Mouse (Mus musculus): ENCODE measurements around the gene Whrn.

The Whrn gene

GRCm38 (mm10) chr4:63495915-63496278 lies at the start of gene Whrn:
Gene Whrn (minus strand): TSS chr4:63495991.
- ATAC-seq (ENCODE audit: insufficient number of reproducible peaks, low FRiP score, low TSS enrichment), result no peak; the same call in 1 of the 2 replicates

DNA sequence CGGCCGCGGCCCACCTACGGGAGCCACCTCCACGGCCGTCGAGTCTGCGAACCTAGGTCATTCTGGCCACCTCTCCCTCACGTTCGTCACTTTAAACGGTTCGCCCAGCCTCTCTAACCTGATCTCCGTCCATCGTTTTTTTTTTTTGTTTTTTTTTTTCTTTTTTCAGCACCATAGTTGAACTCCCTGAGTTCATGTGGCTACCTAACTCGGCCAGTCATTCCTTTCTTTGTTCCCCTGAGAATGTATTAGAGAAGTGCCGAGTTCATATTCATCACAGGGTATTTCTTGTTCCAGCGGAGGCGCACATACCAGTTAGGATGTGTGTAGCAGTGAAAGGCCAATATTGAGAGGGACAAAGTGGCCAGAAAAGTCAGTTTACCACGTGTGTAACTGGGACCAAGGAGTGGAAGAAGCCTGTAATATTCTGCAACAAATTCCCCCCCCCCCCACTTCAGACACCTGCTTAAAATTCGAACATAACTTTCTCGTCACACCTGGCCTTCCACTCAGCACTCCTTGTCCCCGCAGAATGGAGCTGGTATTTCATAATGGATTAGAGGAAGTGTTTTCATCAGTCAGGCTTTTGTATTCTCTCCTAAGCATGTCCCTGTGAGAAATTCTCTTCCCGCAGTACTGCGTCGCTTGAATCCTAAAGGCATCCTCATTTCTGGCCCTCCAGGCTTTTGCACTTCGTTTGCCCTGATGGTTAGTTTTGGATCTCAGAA lies 49.6 kb upstream of the Whrn start:
- no peak for ATAC-seq (ENCODE audit: insufficient number of reproducible peaks, low FRiP score, low TSS enrichment)

- ATAC-seq (ENCODE audit: insufficient number of reproducible peaks, low FRiP score, low TSS enrichment), result peak; percentile 91
Measured at GRCm38 (mm10) chr4:63544494-63545230, 48.9 kb upstream of the Whrn start, which contains the start of gene Atp6v1g1. Gene Atp6v1g1 (plus strand): TSS chr4:63544772.

DNA sequence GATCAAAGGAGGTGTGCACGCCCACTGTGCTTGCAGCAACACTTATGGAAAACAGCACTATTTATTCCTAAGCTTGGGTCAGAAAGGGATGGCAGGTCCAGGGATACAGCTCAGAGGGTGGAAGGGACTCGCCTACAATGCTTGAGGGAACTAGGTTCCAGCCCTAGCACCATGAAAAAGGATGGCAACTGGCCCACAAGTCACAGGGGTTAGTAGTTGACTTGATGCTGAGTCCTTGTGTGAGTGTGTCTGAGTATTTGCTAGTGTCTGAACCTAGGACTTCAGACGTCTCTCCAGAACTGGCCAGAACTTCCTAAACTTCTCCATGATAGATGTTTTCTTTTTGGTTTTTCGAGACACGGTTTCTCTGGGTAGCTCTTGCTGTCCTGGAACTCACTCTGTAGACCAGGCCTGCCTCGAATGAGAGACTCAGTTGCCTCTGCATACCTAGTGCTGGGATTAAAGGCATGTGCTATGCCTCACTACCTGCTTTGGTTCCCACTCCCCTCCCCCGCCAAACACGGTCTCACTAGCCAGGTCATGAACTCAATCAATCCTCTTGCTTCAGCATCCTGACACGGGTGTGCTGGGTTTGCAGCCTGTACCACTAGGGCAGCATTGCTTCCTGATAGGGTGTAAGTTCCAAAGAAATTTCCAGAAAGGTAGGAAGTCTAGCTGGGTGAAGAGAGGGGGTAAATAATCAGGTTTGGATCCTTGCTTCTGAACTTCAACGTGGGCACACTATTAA lies 48.1 kb upstream of the Whrn start:
- peak; percentile 50 for ATAC-seq (ENCODE audit: insufficient number of reproducible peaks, low FRiP score, low TSS enrichment)

GRCm38 (mm10) chr4:63542209-63542608 lies 46.4 kb upstream of the Whrn start:
- ATAC-seq (ENCODE audit: insufficient number of reproducible peaks, low FRiP score, low TSS enrichment), result no peak

DNA sequence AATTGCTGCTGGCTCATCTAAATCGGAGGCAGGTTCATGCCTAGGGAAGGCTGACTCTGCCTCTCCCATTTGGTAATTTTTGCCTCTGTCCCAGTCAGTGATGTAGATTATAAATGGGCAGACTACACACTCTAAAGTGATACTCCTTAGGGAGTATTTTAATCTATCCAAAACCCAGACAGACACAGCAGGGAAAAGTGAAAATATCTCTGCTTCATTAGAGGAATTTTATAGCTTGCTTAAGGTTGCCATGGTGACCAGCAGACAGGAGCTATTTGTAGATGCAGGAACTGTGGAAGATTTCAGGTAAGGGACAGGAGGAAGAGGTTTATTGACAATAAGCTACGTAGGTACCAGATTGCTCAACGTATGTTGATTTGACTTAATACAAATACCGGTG lies 41.8 kb upstream of the Whrn start:
- no peak for ATAC-seq (ENCODE audit: insufficient number of reproducible peaks, low FRiP score, low TSS enrichment)

DNA sequence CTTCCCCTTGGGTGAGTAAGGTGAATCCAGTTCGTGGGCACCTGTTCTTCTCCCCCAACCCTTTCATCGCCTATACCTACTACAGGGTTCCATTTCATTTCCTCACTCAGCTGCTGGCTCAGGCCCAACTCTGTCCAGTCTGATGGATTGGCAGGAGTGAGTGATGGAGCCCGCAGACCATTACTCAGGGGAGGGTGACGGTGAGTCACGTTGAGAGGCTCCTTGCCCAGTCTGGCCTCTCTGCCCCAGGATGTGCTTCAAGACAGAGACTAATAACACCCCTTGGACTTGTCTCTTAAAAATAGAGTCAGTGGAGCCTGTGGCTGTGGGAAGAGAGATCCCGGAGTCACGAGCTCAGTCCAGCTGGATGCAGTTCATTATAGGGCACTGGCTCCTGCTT lies 34.6 kb upstream of the Whrn start:
- no peak for ATAC-seq (ENCODE audit: insufficient number of reproducible peaks, low FRiP score, low TSS enrichment)

- ATAC-seq (ENCODE audit: insufficient number of reproducible peaks, low FRiP score, low TSS enrichment), result no peak
Measured at GRCm38 (mm10) chr4:63528946-63529345, 33.2 kb upstream of the Whrn start.

DNA sequence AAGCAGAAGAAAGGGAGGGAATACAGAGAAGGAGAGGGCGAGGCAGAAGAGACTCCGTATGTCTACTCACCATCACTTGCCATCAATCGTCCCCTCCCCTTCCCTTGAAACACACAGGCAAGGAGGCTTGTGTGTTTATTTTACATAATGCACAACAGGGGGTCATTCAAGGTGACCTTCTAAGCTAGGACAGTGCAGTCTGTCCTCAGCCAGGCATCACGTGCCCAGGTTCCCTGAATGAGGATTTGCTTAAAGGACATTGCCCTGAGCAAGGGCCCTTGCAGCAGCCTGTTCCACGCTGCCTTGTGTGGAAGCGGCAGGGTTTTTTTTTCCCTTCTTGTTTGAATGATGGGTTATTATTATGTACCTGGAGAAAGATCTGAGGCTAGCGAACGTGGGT lies 29.7 kb upstream of the Whrn start:
- ATAC-seq (ENCODE audit: insufficient number of reproducible peaks, low FRiP score, low TSS enrichment), result no peak

GRCm38 (mm10) chr4:63521813-63522419 lies 26.1 kb upstream of the Whrn start:
- ATAC-seq (ENCODE audit: insufficient number of reproducible peaks, low FRiP score, low TSS enrichment), result no peak

GRCm38 (mm10) chr4:63515021-63515420 lies 19.2 kb upstream of the Whrn start:
- ATAC-seq (ENCODE audit: insufficient number of reproducible peaks, low FRiP score, low TSS enrichment), result no peak

DNA sequence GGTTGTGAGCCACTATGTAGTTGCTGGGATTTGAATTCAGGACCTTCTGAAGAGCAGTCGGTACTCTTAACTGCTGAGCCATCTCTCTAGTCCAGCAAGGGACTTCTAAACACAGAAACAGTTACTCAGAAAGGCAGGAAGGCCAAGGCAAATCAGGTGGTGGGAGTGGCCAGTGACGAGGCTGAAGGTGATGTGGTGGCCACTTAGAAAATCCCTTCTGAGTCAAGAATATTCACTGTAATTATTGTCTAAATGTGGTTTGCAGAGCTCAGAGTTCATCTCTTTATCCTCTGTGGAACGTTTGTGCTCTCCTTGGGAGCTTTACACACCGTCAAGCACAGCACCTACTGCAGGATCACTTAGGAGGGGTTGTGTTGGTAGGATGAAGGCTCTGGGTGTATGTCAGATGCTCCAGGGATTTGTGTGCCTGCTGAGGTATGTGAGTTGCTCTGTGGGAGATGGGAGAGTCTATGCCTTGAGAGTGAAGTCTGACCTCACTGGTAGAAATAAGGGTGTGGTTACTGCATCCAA lies 18.7 kb upstream of the Whrn start:
- ATAC-seq (ENCODE audit: insufficient number of reproducible peaks, low FRiP score, low TSS enrichment), result no peak

GRCm38 (mm10) chr4:63512921-63513320 lies 17.1 kb upstream of the Whrn start:
- ATAC-seq (ENCODE audit: insufficient number of reproducible peaks, low FRiP score, low TSS enrichment), result no peak

- ATAC-seq (ENCODE audit: insufficient number of reproducible peaks, low FRiP score, low TSS enrichment), result no peak
Measured at GRCm38 (mm10) chr4:63508232-63508631, 12.4 kb upstream of the Whrn start.

DNA sequence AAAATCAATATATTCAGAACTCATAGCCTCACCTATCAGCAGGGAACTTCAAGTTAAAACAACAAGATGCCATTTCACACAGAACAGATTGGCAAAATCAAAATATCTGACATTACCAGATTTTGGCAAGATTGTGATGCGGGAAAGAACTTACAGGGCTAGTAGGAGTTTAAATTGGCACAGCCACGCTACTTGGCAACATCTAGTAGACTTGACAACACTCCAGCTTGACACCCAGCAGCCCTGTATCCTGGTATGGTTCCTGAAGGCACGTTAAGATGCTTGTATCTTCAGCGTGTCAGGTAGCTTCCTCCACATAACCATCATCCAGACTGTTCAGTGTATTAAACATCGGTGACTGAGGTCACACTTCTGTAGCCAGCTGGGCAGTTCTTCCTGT lies 11.7 kb upstream of the Whrn start:
- no peak for ATAC-seq (ENCODE audit: insufficient number of reproducible peaks, low FRiP score, low TSS enrichment)

DNA sequence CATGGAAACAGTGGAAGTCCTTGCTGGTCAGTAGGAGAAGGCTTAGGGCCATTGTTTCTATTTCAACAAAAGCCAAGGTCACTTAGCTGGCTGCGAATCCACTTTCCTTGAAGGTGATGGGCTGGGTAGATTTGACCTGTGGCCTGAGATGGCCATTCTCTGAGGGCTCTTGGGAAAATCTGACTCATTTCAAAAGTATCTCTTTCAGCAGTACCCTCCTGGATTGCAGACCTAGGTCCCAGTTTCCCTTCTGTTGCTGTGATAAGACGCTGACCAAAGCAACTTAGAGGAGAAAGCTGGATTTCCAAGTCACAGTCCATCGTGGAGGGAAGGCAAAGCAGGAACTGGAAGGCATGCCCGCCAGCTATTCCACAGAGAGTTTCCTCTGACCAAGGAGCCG lies 8.2 kb upstream of the Whrn start:
- no peak for ATAC-seq (ENCODE audit: insufficient number of reproducible peaks, low FRiP score, low TSS enrichment)

- ATAC-seq (ENCODE audit: insufficient number of reproducible peaks, low FRiP score, low TSS enrichment), result no peak
Measured at GRCm38 (mm10) chr4:63501050-63501449, 5.3 kb upstream of the Whrn start.

- no peak for ATAC-seq (ENCODE audit: insufficient number of reproducible peaks, low FRiP score, low TSS enrichment)
Measured at GRCm38 (mm10) chr4:63498346-63498745, 2.6 kb upstream of the Whrn start.

DNA sequence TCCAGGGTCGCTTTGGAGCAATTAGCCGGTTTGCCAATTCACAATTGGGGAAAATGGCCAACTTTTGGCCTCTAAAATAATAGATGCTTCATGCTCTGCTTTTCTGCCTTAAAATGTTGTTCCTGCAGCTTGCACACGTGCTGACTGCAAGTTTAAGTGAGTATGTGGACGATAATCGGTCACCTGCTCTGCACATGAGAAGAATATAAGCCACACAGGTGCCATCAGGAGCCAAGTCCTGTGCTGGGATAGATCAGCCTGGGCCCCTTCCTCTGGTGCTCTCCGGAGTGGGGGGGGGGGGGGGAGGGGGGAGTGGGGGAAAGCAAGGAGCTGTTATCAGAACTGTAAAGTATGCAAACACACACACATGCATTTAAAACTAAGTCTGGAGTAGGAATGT lies 521 bp upstream of the Whrn start:
- ATAC-seq (ENCODE audit: insufficient number of reproducible peaks, low FRiP score, low TSS enrichment), result no peak

Data from cerebellum, adult (tissue).